Mouse (Mus musculus): Measurements from ENCODE around the gene Mmp9.

DNA sequence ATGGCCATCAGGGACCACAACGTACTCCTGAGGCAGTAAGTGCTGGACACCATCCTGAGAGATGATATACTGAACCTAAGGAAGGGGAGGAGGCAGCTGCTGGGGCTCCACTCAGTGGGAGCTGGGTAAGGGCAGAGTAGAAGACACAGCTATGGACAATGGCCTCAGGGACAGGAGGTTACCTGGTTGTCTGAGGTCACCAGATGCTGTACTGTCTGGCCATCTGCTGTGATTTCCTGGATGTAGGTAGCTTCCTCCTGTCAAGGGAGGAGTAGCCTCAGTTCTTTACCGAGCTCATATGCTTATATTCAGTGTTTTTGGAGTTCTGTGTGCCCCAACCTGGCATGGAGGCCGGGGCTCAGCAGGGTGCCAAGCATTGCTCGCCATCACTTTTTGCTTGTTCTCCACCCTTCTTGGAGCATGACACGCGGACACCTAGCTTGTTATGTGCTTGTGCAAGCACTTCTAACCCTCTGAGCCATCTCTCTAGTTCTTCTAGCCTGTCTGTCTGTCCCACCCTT, 47.8 kb upstream of the Mmp9 start:
- TF ChIP-seq CTCF (IDR thresholded peaks at IDR 0.05; ENCODE audit: low read depth) = no peak
- no peak for TF ChIP-seq EP300 (IDR thresholded peaks at IDR 0.05; ENCODE audit: low read depth)
